Mouse (Mus musculus): ENCODE results near the gene Zmiz1.

DNA sequence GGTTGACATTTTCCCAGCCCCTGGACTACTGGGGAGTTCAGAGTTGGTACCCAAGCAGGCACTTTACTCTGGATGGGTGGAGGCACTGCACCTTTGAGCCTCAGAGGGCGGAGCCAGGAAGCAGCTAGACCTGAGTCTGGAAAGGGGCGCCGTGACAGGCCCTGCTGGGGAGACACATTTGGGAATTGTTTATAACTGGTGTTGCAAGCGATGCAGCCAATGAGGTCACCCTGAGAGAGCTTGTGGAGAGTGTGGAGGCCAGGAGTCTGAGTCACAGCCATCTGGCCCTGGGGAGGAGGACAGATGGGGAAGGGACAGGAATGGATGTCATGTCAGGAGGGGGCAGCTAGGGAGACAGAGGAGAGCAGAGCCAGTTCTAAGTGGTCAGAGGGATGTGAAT, 60.7 kb downstream of the Zmiz1 start:
- TF ChIP-seq CTCF (IDR thresholded peaks at IDR 0.05; ENCODE audit: insufficient read depth, low read length) (no peak), POLR2A (IDR thresholded peaks at IDR 0.05; ENCODE audit: borderline replicate concordance, extremely low read depth, low read depth, low read length) (no peak)
